Mouse (Mus musculus): ENCODE results near the gene Uqcr11.

Uqcr11 gene

DNA sequence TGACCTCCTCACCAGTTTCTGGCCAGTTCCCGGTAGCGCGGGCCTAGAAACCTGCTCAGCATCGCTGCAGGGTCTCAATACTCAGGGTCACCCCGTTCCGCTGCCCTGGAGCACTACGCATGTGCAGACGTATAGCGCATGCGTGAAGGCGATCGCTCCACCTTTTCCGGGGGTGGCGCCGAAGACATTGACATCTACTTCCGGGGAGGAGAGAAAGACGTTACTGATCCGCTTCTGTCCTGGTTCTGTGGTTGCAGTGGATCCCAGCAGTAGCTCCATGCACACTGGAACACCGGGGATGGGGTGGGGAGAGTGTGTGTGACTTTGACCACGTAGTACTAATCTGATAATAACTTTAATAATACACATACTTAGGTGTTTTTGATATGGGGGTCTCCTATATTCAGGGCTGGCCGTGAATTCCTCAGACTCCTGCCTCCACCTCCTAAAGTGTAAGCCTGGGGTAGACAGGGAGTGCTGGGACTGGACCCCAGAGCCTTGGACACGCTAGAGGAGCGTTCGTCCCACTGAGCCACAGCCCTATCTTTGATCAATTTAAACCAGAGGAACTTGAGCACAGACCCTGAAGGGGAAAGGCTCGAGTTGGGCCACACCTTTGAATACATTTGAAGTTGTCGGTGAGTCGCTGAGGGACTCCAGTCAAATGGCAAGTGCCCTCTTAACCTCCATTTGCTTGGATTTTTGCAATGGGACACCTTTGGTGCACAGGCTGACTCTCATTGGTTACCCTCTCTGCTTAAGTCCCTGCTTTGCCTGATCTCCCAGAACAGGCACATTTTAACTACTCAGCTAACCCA is at the start of gene Uqcr11:
TSS of gene Uqcr11 (minus strand) at position 147 of the 818 bp plus-strand sequence.
- DNase-seq (ENCODE audit: low read depth, low spot score) = peak; percentile 91

DNA sequence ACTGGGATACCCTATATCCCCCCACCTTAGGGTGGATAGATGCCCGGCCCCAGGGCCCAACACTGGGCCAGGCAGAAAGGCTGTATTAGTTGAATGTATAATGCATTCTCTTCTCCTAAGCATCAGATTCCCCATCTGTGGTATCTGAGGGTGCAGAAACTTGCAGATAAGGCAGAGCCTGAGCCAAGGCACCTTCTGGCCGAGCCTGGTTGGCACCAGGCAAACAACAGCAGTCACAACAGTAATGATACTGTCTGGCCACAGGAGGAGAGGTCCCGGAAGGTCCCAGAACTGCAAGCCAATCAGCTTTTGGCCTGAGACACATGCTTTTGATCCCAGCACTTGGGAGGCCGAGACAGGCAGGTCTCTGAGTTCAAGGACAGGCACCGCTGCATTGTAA is 49.1 kb upstream of the Uqcr11 start:
- DNase-seq (ENCODE audit: low read depth, low spot score) = no peak

DNA sequence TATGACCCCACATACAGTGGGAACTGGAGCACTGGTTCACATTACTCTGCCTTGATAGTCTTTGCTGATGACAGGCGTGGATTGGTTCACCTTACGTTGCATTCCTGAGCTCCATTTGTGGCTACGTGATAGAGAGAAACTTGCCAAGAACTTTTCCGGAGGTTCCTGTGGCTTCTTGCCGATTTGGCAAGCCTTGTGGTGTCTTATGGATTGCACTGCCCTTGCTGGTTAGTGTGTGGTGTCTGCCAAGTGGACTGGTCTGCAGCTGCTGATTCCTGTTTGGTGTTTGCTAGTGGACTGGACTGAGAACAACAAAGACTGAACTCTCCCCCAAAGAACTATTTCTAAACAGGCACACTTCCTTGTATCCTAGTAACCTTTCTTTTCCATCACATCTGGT is 48.2 kb upstream of the Uqcr11 start:
- no peak for DNase-seq (ENCODE audit: low read depth, low spot score)

DNA sequence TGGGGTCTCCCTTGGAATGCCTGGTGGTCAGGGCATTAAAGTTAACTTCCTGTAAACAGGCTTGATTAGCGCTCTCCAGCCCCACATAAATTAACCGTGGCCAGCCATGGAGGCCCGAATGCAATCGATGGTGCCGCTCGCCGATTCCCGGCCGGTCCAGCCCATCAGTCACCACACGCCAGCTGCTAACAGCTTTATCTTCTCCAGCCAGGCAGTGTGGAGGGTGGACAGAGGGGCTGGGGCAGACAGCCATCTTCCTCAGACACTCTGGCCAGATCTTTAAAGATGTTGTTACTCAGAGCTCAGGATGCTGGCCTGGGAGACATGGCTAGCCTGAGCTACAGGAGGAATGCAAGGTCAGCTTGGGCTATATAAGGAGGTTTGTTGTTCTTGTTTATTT is 47.0 kb upstream of the Uqcr11 start:
- DNase-seq (ENCODE audit: low read depth, low spot score) = no peak

DNA sequence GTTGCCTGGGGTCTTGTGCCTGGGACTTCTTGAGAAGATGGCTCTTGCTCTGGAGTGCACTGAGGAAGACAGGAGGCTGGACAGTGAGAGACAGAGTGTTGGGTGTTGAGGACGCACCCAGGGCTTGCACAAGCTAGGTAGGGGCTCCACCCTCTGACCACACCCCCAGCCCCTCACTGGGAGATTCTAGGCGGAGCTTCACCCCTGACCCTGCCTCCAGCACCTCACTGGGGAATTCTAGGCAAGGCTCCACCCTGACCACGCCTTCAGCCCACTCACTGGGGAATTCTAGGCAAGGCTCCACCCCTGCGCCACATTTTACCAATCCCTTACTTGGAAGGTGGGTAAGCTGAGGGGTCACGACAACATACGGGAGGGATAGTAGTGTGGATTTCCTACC is 44.0 kb upstream of the Uqcr11 start:
- no peak for DNase-seq (ENCODE audit: low read depth, low spot score)

DNA sequence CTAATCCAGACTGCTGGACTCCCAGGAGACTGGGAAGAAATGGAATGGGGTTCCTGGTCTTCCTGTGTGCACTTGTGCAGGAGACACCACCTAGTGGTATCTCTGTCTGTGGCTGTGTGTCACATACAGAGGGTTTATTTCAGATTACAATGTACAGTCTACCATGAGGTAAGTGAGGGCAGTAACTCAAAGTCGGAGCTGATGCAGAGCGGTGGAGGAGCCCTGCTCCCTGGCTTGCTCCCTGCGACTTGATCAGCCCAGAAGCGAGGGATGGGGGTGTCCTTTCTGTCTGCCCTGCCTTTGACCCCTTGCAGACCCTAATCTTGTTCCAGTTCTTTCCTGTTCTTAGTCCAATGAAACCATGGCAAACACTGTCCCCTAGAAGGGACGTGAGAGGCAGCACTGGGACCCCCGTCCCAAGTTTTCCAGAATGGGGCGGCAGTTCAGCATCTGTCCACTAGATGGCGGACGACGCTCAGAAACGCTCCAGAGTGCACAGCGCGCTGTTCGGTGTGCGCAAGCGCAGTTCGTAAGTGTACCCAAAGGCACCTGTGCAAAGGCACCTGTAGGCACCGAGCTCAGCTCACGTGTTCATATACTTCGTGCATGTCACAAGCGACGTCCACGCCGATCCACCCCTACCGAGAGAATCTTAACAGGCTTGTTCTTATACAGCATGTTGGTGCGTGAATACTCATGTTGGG is 39.4 kb upstream of the Uqcr11 start:
- DNase-seq (ENCODE audit: low read depth, low spot score) = peak; percentile 21

DNA sequence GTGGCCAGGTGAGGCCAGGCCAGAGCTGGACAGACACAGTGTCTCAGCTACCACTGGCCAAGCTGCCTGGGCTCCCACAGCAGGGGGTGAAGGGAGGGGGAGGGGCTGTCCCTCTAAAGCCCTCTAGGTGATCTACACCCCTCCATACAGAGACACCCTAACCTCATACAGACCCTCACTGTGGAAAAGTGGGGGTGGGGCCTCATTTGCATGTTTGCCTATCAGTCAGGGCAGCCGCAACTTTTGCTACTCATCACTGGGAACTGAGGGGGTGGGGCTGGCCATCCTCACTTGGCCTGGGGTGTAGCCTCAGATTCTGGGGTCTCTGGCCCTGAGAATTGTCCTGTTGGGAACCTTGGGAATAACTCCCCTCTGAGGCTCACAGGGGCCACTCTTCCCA is 38.4 kb upstream of the Uqcr11 start:
- no peak for DNase-seq (ENCODE audit: low read depth, low spot score)

DNA sequence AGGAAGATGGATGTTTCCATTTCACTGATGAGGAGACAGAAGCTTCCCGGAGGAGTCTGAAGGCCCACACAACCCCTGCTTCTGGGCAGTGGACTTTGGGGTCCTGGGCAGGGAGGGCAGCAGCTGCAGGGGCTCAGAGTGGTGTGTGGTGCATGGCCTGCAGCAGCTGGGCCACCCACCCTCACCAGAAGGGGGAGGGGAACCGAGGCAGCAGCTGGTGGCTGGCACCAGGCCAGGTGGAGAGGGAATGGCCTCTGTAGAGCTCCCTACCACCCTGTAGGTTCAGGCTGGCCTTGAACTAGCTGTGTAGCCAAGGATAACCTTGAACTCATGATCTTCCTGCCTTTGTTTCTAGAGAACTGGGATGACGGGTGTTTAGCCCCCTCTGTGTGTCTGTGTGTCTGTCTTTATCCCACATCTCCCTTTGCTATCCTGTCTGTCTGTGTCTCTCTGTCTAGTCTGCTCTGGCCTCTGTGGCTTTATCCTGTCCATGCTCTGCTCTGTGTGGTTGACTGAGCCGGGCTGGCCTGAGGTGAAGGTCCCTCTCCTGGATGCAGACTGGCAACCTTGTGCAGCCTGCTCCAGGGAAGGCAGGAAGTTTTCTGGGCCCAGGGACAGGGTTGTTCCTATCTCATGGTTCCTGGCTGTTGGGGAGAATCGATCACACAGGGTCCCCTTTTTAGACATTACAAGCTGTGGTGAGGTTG is 37.9 kb upstream of the Uqcr11 start:
- no peak for DNase-seq (ENCODE audit: low read depth, low spot score)

DNA sequence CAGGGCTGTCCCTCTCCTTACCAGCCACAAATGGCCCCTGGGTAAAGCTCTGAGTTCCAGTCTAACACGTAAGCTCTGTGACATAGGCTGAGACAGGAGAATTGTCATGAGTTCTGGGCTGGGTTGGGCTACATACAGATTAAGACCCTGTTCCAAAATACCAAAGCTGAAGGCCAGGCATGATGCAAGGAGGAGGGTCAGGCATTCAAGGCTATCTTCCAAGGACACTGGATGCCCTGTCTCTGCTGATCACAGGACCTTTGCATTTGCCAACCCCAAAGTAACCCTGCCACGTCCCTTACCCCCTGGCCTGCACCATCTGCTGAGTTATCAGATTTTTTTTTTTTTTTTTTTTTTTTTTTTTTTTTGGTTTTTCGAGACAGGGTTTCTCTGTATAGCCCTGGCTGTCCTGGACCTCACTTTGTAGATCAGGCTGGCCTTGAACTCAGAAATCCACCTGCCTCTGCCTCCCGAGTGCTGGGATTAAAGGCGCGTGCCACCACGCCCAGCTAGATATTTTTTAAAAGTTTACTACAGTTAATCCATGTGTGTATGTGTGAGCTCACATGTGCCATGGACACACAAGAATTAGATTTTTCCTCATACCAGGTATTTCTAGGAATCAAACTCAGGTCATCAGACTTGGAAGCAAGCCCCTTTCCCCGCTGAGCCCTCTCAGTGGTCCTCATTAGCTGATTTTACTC is 37.1 kb upstream of the Uqcr11 start:
- DNase-seq (ENCODE audit: low read depth, low spot score) = no peak

DNA sequence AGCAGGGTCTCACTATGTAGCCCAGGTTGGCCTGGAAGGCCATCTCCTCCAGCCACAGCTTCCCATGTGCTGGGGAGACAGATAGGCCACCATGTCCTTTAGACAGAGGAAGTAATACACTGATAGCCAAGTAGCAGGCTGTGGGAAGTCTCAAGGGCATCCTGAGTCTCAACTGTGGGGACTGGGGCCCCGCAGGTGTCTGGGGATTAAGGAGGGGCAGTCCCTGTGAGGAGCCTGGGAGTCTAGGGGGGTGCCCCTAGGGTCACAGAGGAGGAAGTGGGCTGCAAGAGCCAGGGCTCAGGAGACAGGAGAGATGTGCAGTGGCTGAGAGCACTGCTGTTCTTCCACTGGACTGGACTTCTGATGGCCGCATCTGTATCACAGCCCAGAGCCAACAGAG is 36.4 kb upstream of the Uqcr11 start:
- no peak for DNase-seq (ENCODE audit: low read depth, low spot score)

DNA sequence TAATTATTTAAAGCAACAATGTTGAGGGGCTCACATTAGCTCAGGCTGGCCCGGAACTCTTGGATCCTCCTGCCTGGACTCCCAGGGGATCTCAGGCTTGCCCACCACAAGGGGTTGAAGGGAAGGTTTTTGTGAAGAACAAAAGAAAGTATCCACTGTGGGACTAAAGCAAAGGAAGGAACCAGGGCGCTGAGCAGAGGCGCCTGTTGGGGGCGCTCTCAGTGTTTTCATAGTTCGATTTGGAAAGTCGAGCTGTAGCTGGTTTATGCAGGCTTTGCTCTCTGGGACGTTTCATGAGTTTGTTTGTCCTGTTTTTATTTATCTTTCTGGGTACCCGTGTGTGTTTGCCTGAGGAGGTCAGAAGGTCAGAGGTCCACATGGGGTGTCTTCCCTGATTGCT is 35.0 kb upstream of the Uqcr11 start:
- no peak for DNase-seq (ENCODE audit: low read depth, low spot score)

DNA sequence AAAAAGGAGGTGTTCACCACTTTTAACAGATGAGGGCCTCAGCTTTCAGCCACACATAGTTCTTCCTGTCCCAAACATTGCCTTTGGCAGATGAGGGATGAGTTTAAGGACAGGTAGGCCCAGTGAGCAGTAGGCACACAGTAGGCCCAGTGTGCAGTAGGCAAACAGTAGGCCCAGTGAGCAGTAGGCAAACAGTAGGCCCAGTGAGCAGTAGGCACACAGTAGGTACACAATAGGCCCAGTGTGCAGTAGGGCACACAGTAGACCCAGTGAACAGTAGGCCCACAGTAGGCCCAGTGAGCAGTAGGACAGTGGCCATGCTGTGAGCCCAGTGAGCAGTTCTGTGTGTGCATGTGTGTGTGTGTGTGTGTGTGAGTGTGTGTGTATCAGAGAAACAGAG is 33.4 kb upstream of the Uqcr11 start:
- no peak for DNase-seq (ENCODE audit: low read depth, low spot score)

DNA sequence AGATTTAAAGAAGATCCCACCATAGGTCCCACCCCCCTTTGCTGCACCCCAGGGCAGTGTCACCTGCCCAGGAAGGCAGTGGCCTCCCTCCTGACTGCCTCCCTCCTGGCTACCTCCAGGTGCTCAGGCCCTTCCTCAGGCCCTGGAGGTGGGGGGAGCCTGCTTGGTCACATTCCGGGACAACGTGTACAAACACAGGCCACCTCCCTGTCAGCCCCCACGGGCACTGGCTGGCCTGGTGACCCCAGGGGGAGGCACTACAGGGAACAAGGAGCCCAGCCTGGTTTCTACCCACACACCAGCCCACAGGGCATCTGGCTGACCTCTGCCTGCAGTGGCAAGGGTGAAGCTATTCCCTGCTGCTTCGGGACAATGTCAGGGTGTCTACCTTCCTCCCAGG is 31.3 kb upstream of the Uqcr11 start:
- DNase-seq (ENCODE audit: low read depth, low spot score) = no peak

DNA sequence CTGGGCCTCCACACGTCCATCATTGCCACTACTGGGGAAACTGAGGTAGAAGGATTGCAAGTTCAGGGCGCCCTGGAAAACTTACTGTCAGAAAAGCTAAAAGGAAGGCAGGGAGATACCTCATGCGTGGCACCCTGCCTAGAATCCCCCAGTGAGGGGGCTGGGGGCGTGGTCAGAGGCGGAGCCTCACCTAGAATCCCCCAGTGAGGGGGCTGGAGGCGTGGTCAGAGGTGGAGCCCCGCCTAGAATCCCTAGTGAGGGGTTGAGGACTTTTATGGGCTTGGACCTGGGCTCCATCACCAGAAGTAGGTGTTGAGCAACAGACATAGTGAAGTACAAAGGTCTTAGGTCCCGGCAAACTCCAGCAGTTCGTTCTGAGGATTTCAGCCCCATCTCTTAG is 29.6 kb upstream of the Uqcr11 start:
- no peak for DNase-seq (ENCODE audit: low read depth, low spot score)

DNA sequence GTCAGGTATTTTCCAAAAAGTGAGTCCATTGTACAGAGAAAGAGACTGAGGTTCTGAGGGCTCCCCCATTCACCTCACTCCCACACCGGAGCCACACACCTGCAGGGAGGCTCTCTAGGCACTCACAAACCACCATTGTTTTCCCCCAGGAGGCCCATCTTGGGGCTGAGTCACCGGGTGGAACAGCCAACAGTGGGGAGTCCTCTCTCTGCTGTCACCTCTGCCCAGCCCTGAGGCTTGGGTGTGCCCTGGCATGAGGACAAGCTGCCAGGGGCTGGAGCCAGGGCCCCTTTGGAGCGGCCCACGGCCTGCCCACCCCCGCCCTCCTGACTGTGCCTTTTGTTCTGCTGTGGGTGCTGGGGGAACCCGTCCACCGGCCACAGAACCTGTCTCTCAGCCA is 29.1 kb upstream of the Uqcr11 start:
- no peak for DNase-seq (ENCODE audit: low read depth, low spot score)

DNA sequence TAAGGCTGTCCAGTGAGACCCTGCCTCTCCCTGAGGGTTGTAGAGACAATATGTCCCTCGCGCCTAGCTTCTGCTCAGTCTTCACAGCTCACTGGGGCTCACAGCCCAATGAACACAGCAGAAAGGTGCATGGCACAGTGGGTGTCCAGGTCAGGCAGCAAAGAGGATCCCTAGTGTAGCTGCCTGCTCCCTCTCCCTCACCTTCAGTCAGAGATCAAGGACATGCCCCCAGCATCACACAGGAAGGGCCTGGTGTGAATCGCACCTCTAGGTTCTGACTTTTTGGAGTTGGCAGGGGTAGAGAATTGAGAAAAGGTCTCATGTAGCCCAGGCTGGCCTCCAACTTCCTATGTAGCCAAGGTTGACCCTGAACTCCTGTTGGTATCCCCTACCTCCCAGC is 28.2 kb upstream of the Uqcr11 start:
- DNase-seq (ENCODE audit: low read depth, low spot score) = no peak

DNA sequence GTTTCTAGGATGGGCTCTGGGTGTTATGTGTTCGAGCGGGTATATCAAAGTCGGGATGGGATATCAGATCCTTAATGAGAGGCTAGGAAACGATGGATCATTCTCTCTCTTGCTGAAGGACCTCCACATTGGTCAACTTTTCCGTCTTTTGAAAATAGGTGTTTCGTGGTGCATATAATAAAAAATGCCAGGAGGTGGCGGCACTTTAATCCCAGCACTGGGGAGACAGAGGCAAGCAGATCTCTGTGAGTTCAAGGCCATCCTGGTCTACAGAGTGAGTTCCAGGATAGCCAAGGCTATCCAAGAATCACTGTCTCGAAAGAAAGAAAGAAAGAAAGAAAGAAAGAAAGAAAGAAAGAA is 27.6 kb upstream of the Uqcr11 start:
- no peak for DNase-seq (ENCODE audit: low read depth, low spot score)

DNA sequence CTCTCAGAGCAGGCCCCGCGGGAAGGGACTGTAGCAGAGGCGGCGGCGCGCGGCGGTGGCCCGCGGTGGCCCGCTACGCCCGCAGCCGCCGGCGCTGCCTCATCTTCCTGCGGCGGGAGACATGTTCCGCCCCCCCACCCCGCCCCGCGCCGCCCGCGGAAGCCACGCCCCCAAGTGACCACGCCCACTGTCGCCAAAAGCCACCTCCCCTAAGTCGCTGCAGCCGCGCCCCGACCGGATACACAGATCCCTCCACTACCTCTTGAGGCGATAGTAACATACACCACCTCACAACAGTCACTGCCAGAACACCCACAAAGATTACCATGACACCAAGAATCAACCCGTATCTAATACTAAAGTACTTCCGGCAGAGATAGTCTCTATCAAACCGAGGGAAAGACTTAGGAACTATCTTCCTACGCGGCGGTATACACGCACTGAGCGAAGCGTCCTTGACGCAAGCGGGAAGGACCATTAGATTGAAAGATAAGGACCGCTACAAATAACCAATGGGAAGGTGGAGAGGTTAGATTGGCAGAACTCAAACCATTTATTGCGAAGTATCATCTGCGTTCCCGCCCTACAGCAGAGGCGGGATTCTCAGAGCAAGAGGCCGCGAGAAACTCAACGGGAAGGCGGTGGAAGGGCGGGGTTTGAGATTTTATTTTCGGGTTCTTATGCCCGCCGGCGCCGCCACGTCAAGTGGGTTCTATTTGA is 27.0 kb upstream of the Uqcr11 start, which contains the start of gene Tcf3:
TSS of gene Tcf3 (minus strand) at position 135 of the 720 bp plus-strand sequence.
- DNase-seq (ENCODE audit: low read depth, low spot score) = peak; percentile 100

DNA sequence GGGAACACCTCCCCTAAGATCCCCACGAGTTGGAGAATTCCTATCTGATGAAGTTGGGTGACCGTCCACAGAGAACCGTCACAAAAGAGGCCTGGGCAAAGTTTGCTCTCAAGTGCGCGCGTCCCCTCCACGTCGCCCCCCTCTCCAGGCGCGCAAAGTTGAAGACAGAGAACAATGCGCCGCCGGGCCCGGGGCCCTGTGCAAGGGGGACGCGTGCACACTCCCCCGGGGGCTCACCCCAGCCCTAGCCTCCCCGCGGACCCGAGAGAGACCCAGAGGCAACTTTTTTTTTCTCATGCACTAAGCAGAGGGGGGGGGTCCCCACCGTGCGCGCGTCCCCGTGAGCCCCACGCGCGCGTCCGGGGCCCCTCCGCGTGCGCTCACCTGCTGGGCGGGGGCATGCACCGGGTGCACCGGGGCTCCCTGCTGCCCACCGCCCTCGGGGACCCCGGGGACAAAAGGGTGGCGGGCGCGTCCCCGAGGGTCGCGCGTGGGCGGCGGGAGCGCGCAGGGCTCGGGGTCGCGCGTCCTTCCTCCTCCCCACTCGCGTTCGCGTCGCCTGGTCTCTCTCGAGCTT is 26.4 kb upstream of the Uqcr11 start:
- DNase-seq (ENCODE audit: low read depth, low spot score) = no peak

DNA sequence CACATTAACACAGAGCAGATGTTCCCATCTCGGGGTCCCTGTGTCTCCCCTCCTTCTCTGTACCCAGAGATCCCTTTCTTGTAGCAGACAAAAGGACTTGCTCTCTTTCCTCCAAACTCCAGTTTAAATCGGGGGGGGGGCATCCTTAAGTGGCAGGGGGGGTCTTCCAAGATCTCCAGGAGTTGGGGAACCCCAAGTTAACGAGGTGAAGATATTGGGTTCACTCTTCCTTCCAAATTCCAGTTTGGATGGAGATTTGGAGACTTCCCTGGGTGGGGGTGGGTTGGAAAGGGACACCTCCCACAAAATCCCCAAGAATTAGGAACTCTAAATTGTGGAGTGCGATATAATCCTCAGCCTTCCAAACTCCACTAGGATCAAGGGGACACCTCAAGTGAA is 25.8 kb upstream of the Uqcr11 start:
- DNase-seq (ENCODE audit: low read depth, low spot score) = no peak

Measured in telencephalon, adult 2 months (tissue).